Mouse (Mus musculus) erythroblast, embryonic 14.5 days (primary cell): Measurements from ENCODE around the gene Arhgap25. TPM values are rescaled to one million over a fixed set of nuclear protein-coding genes. Genes with fewer than 3 reads are reported as not detected.

Experiments
- H3K27me3 ChIP-seq: 2 replicates; pipeline ENCODE4 v1.6.1; 2012; ENCODE audit warnings: inconsistent platforms; ENCODE audit not compliant: control insufficient read depth
- H3K36me3 ChIP-seq: 2 replicates; pipeline ENCODE4 v1.6.1; 2012; ENCODE audit warnings: mild to moderate bottlenecking, inconsistent platforms; ENCODE audit not compliant: control insufficient read depth
- H3K4me1 ChIP-seq: 2 replicates; pipeline ENCODE4 v1.6.1; 2012; ENCODE audit warnings: inconsistent platforms; ENCODE audit not compliant: control insufficient read depth
- H3K4me3 ChIP-seq: replicated peaks from 2 replicates; pipeline ENCODE3; 2012; ENCODE audit warnings: moderate library complexity, mild to moderate bottlenecking, inconsistent platforms
- H3K9me3 ChIP-seq: 2 replicates; pipeline ENCODE4 v1.6.1; 2012; ENCODE audit warnings: low read length, inconsistent platforms, mixed read lengths; ENCODE audit not compliant: control insufficient read depth
- GATA1 ChIP-seq: IDR thresholded peaks from 2 replicates; pipeline ENCODE4 v1.6.1; 2012; ENCODE audit warnings: low read length, inconsistent platforms, mixed read lengths
- TAL1 ChIP-seq: IDR thresholded peaks from 3 replicates; pipeline ENCODE4 v1.6.1; 2012; ENCODE audit warnings: low read length, inconsistent platforms, mixed read lengths
- polyA plus RNA-seq: library from polyadenylated mRNA; stranded (reverse); fragments of >175 nt; gene quantifications from 2 replicates; pipeline ENCODE4 v1.2.3, GENCODE M21; 2012

Gene Arhgap25
- polyA plus RNA-seq, 1 experiment: not detected

DNA sequence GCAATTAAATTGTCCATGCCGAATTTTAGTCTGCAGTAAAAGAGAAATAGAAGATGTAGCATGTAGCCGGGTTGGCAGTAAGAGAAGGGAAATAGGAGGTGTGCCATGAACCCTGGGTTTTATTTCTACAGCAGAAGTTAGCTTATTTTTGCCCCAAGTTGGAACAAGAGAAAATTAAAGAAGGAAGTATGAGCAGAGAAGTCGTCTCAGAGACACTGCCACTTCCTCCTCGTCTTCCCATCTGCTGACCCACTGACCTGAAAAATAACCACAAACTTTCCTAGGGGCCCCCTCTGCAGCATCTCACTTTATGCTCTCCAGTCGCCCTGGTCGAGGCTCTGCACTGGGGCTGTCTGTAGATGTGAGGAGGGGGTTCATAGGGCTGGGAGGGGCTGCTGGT is 33.3 kb downstream of the Arhgap25 start:
- Histone ChIP-seq H3K36me3 (no peaks in the 10 kb centered on the region), H3K4me3 (no peak overlapping the region), H3K9me3 (no peaks in the 10 kb centered on the region), H3K4me1 (peaks cover 7% of the 10 kb centered on the region), H3K27me3 (peaks cover 36% of the 10 kb centered on the region)
- TF ChIP-seq GATA1 (no peak), TAL1 (no peak)

DNA sequence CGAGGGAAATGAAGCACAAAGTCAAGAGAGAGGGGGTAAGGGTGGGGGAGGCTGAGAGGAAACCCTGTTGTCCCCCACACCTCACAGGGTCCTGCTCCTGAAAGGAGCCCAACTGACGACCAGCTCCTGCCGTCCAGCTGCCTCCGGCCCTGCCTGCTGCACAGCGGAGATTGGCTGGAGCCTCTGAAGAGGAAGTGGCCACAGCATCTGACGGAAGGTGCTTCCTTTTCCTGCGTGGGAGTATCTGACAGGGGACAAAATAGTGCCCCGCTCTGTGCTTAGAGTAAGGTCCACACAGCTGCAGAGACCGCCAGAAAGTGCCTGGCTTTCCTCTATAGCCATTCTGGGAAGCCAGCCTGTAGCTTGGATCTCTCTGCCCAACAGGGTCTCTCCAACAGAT is 36.9 kb downstream of the Arhgap25 start:
- peaks cover 7% of the 10 kb centered on the region for H3K4me1 ChIP-seq
- peaks cover 25% of the 10 kb centered on the region for H3K27me3 ChIP-seq

DNA sequence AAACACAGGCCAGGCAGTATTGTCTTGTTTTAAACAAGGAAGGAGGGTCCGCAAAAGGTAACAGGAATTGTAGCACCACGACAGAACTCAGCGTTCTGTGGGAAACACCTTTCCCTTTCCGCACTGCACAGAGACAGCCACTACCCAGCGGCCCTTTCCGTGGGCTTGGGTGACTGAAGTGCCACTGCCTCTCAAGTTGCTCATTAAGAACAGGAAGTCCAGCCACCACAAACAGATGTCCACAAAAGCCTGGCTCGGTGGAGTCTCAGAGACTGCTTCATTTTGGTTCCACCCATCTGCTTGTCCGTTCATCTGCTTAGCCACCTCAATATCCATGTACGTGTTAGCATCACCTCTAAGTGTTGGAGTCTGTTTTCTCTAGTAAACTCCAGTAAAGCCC is 38.7 kb downstream of the Arhgap25 start:
- H3K4me3 ChIP-seq: no peak overlapping the region

More for the DNA sequence above, 36.9 kb downstream of the Arhgap25 start:
- no peak overlapping the region for H3K4me3 ChIP-seq
- no peaks in the 10 kb centered on the region for H3K36me3 ChIP-seq
- H3K9me3 ChIP-seq: no peaks in the 10 kb centered on the region
- no peak for TF ChIP-seq GATA1
- TF ChIP-seq TAL1: no peak

DNA sequence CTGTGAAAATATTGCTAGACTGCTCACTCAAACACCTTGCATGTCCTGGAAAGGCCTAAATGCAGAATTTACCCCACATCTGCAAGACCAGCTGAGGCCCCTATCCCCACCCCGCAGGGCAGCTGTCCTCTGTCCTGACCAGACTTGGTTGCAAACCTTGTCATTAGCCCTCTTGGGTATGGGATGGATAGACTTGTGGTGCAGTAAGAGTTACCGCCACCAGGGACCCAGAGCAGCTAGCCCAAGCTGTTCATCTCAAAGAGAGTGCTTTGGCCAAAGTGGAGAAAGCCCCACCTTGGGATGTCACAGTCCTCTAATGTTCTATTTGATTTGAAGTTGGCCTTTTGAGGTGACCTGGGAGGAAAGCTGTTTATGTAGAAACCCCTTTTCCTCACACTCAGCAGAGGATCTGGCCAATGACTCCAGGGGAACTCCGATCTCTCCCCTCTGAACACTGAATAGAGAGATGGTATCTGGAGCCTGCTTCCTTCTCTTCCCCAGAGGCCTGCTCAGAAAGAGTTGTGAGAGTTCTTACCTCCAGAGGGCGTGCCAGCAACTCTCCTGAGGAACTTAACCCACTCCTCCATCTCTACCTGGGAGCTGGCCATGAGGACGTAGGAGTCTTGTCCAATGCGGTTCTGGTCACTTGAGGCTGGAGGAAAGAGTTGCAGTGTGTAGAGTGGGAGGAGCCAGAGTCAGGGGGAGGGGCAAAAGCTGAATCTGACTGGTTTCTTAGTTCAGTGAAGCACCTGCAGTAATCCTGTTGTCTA is 45.2 kb downstream of the Arhgap25 start:
- no peaks in the 10 kb centered on the region for H3K36me3 ChIP-seq
- TF ChIP-seq TAL1 (no peak), GATA1 (no peak)
- no peaks in the 10 kb centered on the region for H3K4me1 ChIP-seq
- H3K4me3 ChIP-seq: no peak overlapping the region
- no peaks in the 10 kb centered on the region; the same call in 1 of the 2 replicates for H3K27me3 ChIP-seq
- no peaks in the 10 kb centered on the region for H3K9me3 ChIP-seq

More for the DNA sequence above, 38.7 kb downstream of the Arhgap25 start:
- H3K9me3 ChIP-seq: no peaks in the 10 kb centered on the region
- no peaks in the 10 kb centered on the region for H3K36me3 ChIP-seq
- TF ChIP-seq TAL1 (no peak), GATA1 (no peak)
- peaks cover 25% of the 10 kb centered on the region for H3K27me3 ChIP-seq
- peaks cover 4% of the 10 kb centered on the region for H3K4me1 ChIP-seq

DNA sequence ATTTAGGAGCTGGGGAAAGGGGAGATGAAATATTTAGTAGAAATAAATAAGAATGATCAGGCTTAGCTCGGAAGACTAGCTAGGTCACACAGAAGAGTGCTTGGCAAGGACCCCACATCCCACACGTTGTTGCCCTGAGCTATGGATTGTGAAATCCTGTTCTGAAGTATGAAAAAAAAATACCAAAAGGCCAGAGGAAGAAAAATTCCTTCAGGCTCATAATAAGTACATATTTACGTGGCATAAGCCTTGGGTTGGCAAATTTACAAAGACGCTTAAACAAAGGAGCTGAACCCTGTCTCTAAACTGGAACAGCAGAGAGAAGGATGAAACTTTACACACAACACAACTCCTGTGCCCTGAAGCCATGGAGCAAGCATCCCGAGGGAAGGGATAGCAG is 48.3 kb downstream of the Arhgap25 start:
- Histone ChIP-seq H3K9me3 (peaks cover 6% of the 10 kb centered on the region; the same call in 1 of the 2 replicates), H3K4me1 (no peaks in the 10 kb centered on the region), H3K4me3 (no peak overlapping the region), H3K27me3 (no peaks in the 10 kb centered on the region; the same call in 1 of the 2 replicates), H3K36me3 (no peaks in the 10 kb centered on the region)
- TF ChIP-seq TAL1 (no peak), GATA1 (no peak)

DNA sequence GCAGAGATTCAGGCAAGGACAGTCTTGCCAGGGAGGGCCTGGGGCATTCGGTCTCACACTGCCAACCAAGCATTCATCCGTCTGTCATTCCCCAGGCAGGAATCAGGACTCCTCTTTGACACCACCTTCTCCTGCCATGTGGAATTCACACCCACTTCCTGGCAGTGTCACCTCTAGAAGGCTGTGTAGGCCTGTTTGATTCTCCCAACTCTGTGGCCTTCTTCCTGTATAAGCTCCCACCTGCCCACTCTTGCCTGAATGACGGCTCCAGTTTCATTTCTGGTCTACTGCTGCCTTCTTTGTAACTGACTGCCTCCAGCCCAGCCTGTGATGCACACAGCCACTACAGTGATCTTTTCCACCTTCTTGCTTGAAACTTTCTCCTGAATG is 49.2 kb downstream of the Arhgap25 start:
- no peak for TF ChIP-seq GATA1
- TF ChIP-seq TAL1: no peak
- Histone ChIP-seq H3K9me3 (peaks cover 6% of the 10 kb centered on the region; the same call in 1 of the 2 replicates), H3K36me3 (no peaks in the 10 kb centered on the region), H3K4me3 (no peak overlapping the region), H3K27me3 (no peaks in the 10 kb centered on the region; the same call in 1 of the 2 replicates), H3K4me1 (no peaks in the 10 kb centered on the region)

DNA sequence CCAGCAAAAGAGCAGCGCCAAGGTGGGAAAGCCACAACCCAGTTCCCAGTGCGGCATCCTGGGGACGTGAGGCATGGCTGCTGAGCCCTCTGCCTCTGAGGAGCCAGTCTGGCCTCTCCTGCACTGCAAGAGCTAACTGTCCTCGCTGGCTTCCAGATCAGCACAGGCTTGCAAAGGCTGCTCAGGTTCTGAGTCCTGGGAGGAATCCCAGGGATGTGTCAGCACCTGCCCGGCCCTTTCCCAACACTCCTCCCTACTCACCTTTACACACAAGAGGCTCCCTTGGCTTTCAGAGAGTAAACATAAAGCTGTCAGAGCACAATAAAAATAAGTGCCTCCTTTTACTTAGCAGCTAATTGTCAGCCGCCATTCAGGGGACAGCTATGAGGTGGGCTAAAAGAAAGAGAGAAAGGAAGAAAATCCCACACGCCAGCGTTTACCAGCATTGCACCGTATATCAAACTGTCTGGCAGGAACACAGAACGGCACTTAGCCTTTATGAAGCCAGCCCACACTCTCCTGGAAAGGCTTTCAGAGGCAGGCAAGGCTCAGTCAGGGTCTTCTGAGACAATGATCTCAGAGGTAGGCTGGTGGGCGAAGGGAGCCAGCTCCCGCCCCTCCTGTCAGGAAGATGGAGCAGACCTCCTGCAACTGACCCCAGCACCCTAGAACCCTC is 49.7 kb downstream of the Arhgap25 start:
- Histone ChIP-seq H3K4me3 (no peak overlapping the region), H3K36me3 (no peaks in the 10 kb centered on the region), H3K9me3 (peaks cover 6% of the 10 kb centered on the region; the same call in 1 of the 2 replicates), H3K4me1 (no peaks in the 10 kb centered on the region), H3K27me3 (no peaks in the 10 kb centered on the region; the same call in 1 of the 2 replicates)
- TF ChIP-seq GATA1 (no peak), TAL1 (no peak)

DNA sequence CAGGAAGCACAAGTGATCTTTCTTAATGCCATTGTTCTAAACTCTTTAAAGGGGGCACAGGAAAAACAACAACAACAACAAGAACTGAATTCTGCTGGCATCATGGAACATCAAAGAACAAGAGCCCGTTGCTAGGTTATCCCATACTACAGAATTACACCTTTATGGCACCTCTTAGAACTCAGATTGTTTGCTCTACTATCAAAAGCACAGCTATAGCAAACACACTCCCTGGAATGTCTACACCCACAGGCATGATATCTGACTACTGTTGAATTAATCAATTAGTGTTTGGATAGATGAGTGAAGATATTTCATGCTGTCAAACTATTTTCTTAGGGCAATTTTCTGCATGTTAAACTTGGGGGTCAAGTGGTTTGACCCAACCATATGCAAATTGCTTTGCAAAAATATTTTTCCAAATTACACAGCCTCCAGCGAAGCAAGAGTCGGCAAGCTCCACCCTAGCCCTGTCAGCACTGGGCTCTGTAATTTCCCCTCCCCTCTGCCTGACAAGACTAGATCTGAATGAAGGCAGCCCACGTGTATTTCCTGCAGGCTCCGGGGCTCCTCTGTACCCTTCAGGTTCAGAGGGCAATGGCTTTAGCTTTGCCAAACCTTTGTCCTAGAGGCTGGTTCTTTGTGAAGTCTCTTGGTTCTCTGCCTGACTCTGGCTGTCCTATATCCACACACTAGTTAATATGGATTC is 53.6 kb downstream of the Arhgap25 start:
- no peak for TF ChIP-seq TAL1
- no peak for TF ChIP-seq GATA1
- no peaks in the 10 kb centered on the region for H3K36me3 ChIP-seq
- H3K9me3 ChIP-seq: peaks cover 6% of the 10 kb centered on the region; the same call in 1 of the 2 replicates
- no peaks in the 10 kb centered on the region; the same call in 1 of the 2 replicates for H3K27me3 ChIP-seq
- no peaks in the 10 kb centered on the region for H3K4me1 ChIP-seq
- H3K4me3 ChIP-seq: no peak overlapping the region

DNA sequence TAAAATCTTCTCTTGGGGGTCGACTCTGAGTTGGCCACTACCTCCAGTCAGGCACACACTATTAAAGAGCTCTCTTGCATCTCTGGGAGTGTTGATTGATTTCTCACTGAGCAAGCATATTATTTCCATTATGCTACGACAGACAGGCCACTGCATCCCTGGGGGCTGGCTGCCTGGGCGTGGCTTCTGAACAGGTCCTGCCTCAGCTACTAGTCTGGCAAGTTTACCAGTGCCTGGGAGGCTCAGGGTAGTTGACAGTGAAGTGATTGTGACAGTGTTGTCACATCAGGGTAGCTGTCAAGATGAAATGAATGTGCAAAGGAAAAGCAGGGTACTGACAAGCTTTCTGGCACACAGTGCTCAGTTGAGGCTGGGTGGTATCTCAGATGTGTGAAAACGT is 54.2 kb downstream of the Arhgap25 start:
- H3K9me3 ChIP-seq: peaks cover 6% of the 10 kb centered on the region; the same call in 1 of the 2 replicates
- H3K4me3 ChIP-seq: no peak overlapping the region
- no peaks in the 10 kb centered on the region; the same call in 1 of the 2 replicates for H3K27me3 ChIP-seq
- no peaks in the 10 kb centered on the region for H3K36me3 ChIP-seq
- TF ChIP-seq TAL1 (no peak), GATA1 (no peak)
- H3K4me1 ChIP-seq: no peaks in the 10 kb centered on the region
